Mouse (Mus musculus): ENCODE measurements around the gene Rai14. TPM values are rescaled to one million over a fixed set of nuclear protein-coding genes. Genes with fewer than 3 reads are reported as not detected.

Rai14 gene
- polyA plus RNA-seq, 1 experiment from 2014 or later = 59.5 TPM

GRCm38 (mm10) chr15:10690219-10690618, 24.2 kb downstream of the Rai14 start:
- WGBS = 59% methylated on average over 13 of the region's 13 CpGs
- no peak for ATAC-seq (ENCODE audit: insufficient number of reproducible peaks, low FRiP score, low TSS enrichment, low read depth)
- Histone ChIP-seq H3K27me3 (no peaks in the 10 kb centered on the region), H3K4me2 (replicated peaks) (no peak overlapping the region), H3K4me3 (replicated peaks) (no peak overlapping the region), H3K9ac (no peak overlapping the region), H3K27ac (replicated peaks) (peak overlapping the region; percentile 51; the same call in 1 of the 2 replicates), H3K4me1 (peaks cover 60% of the 10 kb centered on the region), H3K36me3 (peaks cover 8% of the 10 kb centered on the region; the same call in 1 of the 2 replicates), H3K9me3 (replicated peaks) (no peaks in the 10 kb centered on the region)

- H3K4me3 ChIP-seq (replicated peaks) = no peak overlapping the region
- H3K36me3 ChIP-seq = peaks cover 8% of the 10 kb centered on the region; the same call in 1 of the 2 replicates
- 78% methylated on average over 11 of the region's 11 CpGs for WGBS
- H3K9me3 ChIP-seq (replicated peaks) = no peaks in the 10 kb centered on the region
- no peak overlapping the region for H3K4me2 ChIP-seq (replicated peaks)
- no peak overlapping the region for H3K9ac ChIP-seq
- peaks cover 61% of the 10 kb centered on the region for H3K4me1 ChIP-seq
- no peak for ATAC-seq (ENCODE audit: insufficient number of reproducible peaks, low FRiP score, low TSS enrichment, low read depth)
- no peaks in the 10 kb centered on the region for H3K27me3 ChIP-seq
- peak overlapping the region; percentile 51; the same call in 1 of the 2 replicates for H3K27ac ChIP-seq (replicated peaks)
These were observed 25.1 kb downstream of the Rai14 start for GRCm38 (mm10) chr15:10689304-10689703.

GRCm38 (mm10) chr15:10688686-10689085, 25.7 kb downstream of the Rai14 start:
- Histone ChIP-seq H3K27ac (replicated peaks) (peak overlapping the region; percentile 51; the same call in 1 of the 2 replicates), H3K4me1 (peaks cover 65% of the 10 kb centered on the region), H3K36me3 (peaks cover 8% of the 10 kb centered on the region; the same call in 1 of the 2 replicates), H3K27me3 (no peaks in the 10 kb centered on the region), H3K4me2 (replicated peaks) (no peak overlapping the region), H3K9me3 (replicated peaks) (no peaks in the 10 kb centered on the region), H3K9ac (no peak overlapping the region), H3K4me3 (replicated peaks) (no peak overlapping the region)
- ATAC-seq (ENCODE audit: insufficient number of reproducible peaks, low FRiP score, low TSS enrichment, low read depth) = no peak
- WGBS = 39% methylated on average over 5 of the region's 5 CpGs

GRCm38 (mm10) chr15:10687365-10687764, 27.1 kb downstream of the Rai14 start:
- H3K4me3 ChIP-seq (replicated peaks) = no peak overlapping the region
- H3K27me3 ChIP-seq = no peaks in the 10 kb centered on the region
- no peak overlapping the region for H3K27ac ChIP-seq (replicated peaks)
- no peak overlapping the region for H3K9ac ChIP-seq
- H3K4me2 ChIP-seq (replicated peaks) = no peak overlapping the region
- H3K4me1 ChIP-seq = peaks cover 59% of the 10 kb centered on the region
- whole genome bisulfite sequencing = 69% methylated on average over 7 of the region's 7 CpGs
- H3K9me3 ChIP-seq (replicated peaks) = no peaks in the 10 kb centered on the region
- peaks cover 8% of the 10 kb centered on the region; the same call in 1 of the 2 replicates for H3K36me3 ChIP-seq
- ATAC-seq (ENCODE audit: insufficient number of reproducible peaks, low FRiP score, low TSS enrichment, low read depth) = no peak

- H3K4me1 ChIP-seq = peaks cover 58% of the 10 kb centered on the region
- 0 out of 2 replicates have a peak, but pooled peaks have one; percentile 44 for ATAC-seq (ENCODE audit: insufficient number of reproducible peaks, low FRiP score, low TSS enrichment, low read depth)
- no peaks in the 10 kb centered on the region for H3K9me3 ChIP-seq (replicated peaks)
- 61% methylated on average over 14 of the region's 14 CpGs for WGBS
- peak overlapping the region; percentile 44 for H3K27ac ChIP-seq (replicated peaks)
- H3K4me2 ChIP-seq (replicated peaks) = no peak overlapping the region
- peaks cover 8% of the 10 kb centered on the region; the same call in 1 of the 2 replicates for H3K36me3 ChIP-seq
- no peak overlapping the region for H3K9ac ChIP-seq
- H3K27me3 ChIP-seq = no peaks in the 10 kb centered on the region
- no peak overlapping the region for H3K4me3 ChIP-seq (replicated peaks)
These were observed 28.6 kb downstream of the Rai14 start for GRCm38 (mm10) chr15:10685692-10686430.

GRCm38 (mm10) chr15:10683687-10684203, 30.7 kb downstream of the Rai14 start:
- no peak overlapping the region for H3K27ac ChIP-seq (replicated peaks)
- H3K36me3 ChIP-seq = 0 out of 2 replicates have a peak, but pooled peaks cover 6% of the 10 kb centered on the region
- no peak overlapping the region for H3K4me2 ChIP-seq (replicated peaks)
- no peak overlapping the region for H3K9ac ChIP-seq
- H3K9me3 ChIP-seq (replicated peaks) = no peaks in the 10 kb centered on the region
- ATAC-seq (ENCODE audit: insufficient number of reproducible peaks, low FRiP score, low TSS enrichment, low read depth) = no peak
- H3K4me3 ChIP-seq (replicated peaks) = no peak overlapping the region
- peaks cover 60% of the 10 kb centered on the region for H3K4me1 ChIP-seq
- WGBS = 78% methylated on average over 9 of the region's 9 CpGs
- H3K27me3 ChIP-seq = no peaks in the 10 kb centered on the region

- WGBS = 63% methylated on average over 5 of the region's 5 CpGs
These were observed 33.9 kb downstream of the Rai14 start for GRCm38 (mm10) chr15:10680514-10680913.

GRCm38 (mm10) chr15:10679571-10679970, 34.9 kb downstream of the Rai14 start:
- Histone ChIP-seq H3K4me1 (peaks cover 65% of the 10 kb centered on the region), H3K27me3 (no peaks in the 10 kb centered on the region), H3K9me3 (replicated peaks) (no peaks in the 10 kb centered on the region), H3K36me3 (no peaks in the 10 kb centered on the region), H3K4me2 (replicated peaks) (no peak overlapping the region), H3K27ac (replicated peaks) (peak overlapping the region; percentile 74), H3K4me3 (replicated peaks) (no peak overlapping the region), H3K9ac (no peak overlapping the region)
- 42% methylated on average over 4 of the region's 4 CpGs for WGBS
- peak; percentile 77 for ATAC-seq (ENCODE audit: insufficient number of reproducible peaks, low FRiP score, low TSS enrichment, low read depth)

More at GRCm38 (mm10) chr15:10680514-10680913, 33.9 kb downstream of the Rai14 start:
- no peaks in the 10 kb centered on the region for H3K9me3 ChIP-seq (replicated peaks)
- no peak overlapping the region for H3K4me3 ChIP-seq (replicated peaks)
- H3K27me3 ChIP-seq = no peaks in the 10 kb centered on the region
- no peaks in the 10 kb centered on the region for H3K36me3 ChIP-seq
- no peak overlapping the region for H3K4me2 ChIP-seq (replicated peaks)
- peak overlapping the region; percentile 74; the same call in 1 of the 2 replicates for H3K27ac ChIP-seq (replicated peaks)
- peaks cover 60% of the 10 kb centered on the region for H3K4me1 ChIP-seq
- H3K9ac ChIP-seq = no peak overlapping the region
- no peak for ATAC-seq (ENCODE audit: insufficient number of reproducible peaks, low FRiP score, low TSS enrichment, low read depth)

GRCm38 (mm10) chr15:10675801-10676200, 38.6 kb downstream of the Rai14 start:
- Histone ChIP-seq H3K9ac (no peak overlapping the region), H3K27me3 (no peaks in the 10 kb centered on the region), H3K9me3 (replicated peaks) (no peaks in the 10 kb centered on the region), H3K4me1 (peaks cover 79% of the 10 kb centered on the region), H3K4me2 (replicated peaks) (no peak overlapping the region), H3K27ac (replicated peaks) (no peak overlapping the region), H3K36me3 (no peaks in the 10 kb centered on the region), H3K4me3 (replicated peaks) (no peak overlapping the region)
- WGBS = 85% methylated on average over 5 of the region's 5 CpGs
- ATAC-seq (ENCODE audit: insufficient number of reproducible peaks, low FRiP score, low TSS enrichment, low read depth) = no peak

- no peak overlapping the region for H3K4me2 ChIP-seq (replicated peaks)
- ATAC-seq (ENCODE audit: insufficient number of reproducible peaks, low FRiP score, low TSS enrichment, low read depth) = no peak
- no peak overlapping the region for H3K9ac ChIP-seq
- H3K27me3 ChIP-seq = no peaks in the 10 kb centered on the region
- 61% methylated on average over 5 of the region's 5 CpGs for WGBS
- H3K4me3 ChIP-seq (replicated peaks) = no peak overlapping the region
- H3K27ac ChIP-seq (replicated peaks) = peak overlapping the region; percentile 65; the same call in 1 of the 2 replicates
- H3K9me3 ChIP-seq (replicated peaks) = no peaks in the 10 kb centered on the region
- peaks cover 65% of the 10 kb centered on the region for H3K4me1 ChIP-seq
- H3K36me3 ChIP-seq = no peaks in the 10 kb centered on the region
These were observed 41.5 kb downstream of the Rai14 start for GRCm38 (mm10) chr15:10672880-10673279.

GRCm38 (mm10) chr15:10671868-10672267, 42.6 kb downstream of the Rai14 start:
- Histone ChIP-seq H3K4me2 (replicated peaks) (no peak overlapping the region), H3K9me3 (replicated peaks) (no peaks in the 10 kb centered on the region), H3K36me3 (no peaks in the 10 kb centered on the region), H3K4me3 (replicated peaks) (no peak overlapping the region), H3K9ac (no peak overlapping the region), H3K27me3 (no peaks in the 10 kb centered on the region), H3K4me1 (peaks cover 63% of the 10 kb centered on the region), H3K27ac (replicated peaks) (peak overlapping the region; percentile 65)
- peak; percentile 56; the same call in 1 of the 2 replicates for ATAC-seq (ENCODE audit: insufficient number of reproducible peaks, low FRiP score, low TSS enrichment, low read depth)
- WGBS = 51% methylated on average over 4 of the region's 4 CpGs
